Mouse (Mus musculus) brain, embryonic 14.5 days (tissue): ENCODE measurements around the gene Gm10912.

Experiments used
- CTCF ChIP-seq: fragments of 200-500 bp; IDR thresholded peaks from 2 replicates; pipeline ENCODE4 v1.5.1; 2012; ENCODE audit warnings: inconsistent platforms, mild to moderate bottlenecking, moderate library complexity, borderline replicate concordance; ENCODE audit not compliant: insufficient read depth, insufficient read length; ENCODE audit errors: extremely low read depth
- POLR2A ChIP-seq: fragments of 200-500 bp; IDR thresholded peaks from 2 replicates; pipeline ENCODE4 v1.6.1; 2012; ENCODE audit warnings: mild to moderate bottlenecking, inconsistent platforms, borderline replicate concordance; ENCODE audit not compliant: poor library complexity, insufficient read depth, insufficient read length, severe bottlenecking; ENCODE audit errors: extremely low read depth

DNA sequence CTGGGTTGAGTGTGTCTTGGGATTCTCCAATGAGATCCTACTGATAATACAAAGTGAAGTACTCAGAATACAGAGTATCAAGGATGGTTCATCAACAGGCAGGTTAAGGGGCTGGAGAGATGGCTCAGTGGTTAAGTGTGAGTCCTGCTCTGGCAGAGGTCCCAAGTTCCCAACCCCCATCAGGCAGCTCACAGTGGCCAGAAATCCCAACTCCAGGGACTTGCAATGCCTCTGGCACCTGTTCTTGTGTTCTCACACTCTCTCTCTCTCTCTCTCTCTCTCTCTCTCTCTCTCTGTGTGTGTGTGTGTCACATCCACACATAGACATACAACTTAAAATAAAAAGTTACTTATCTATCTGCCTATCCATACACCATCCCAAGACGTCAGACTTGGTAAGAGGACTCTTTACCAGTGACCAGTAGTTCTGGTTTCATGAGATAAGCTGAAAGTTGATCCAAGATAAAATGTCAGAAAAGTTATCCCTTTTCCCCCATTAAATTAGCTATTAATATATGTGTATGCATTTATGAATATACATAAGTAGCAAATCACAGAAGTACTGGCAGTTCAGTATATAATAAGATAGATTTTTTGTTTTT, 21.0 kb upstream of the Gm10912 start:
- TF ChIP-seq CTCF (no peak), POLR2A (no peak)
